Mouse (Mus musculus) heart, embryonic 16.5 days (tissue): ENCODE data around the gene Vwce. TPM values are rescaled to one million over a fixed set of nuclear protein-coding genes. Genes with fewer than 3 reads are reported as not detected.

Source experiments
- ATAC-seq: fragments of 200-750 bp; cut with Nextera tagmentation; replicated peaks from 2 replicates; pipeline ENCODE4 v1.8.0; 2017; ENCODE audit warnings: moderate number of reproducible peaks; ENCODE audit not compliant: insufficient read depth, low FRiP score; ENCODE audit errors: extremely low read depth
- H3K27ac ChIP-seq: fragments of 300-500 bp; sonication (generic); 2 replicates; pipeline ENCODE4 v1.5.1; 2014; ENCODE audit warnings: mild to moderate bottlenecking, low read length, control low read depth, moderate library complexity
- H3K27me3 ChIP-seq: fragments of 300-500 bp; sonication (generic); 2 replicates; pipeline ENCODE4 v1.6.1; 2014; ENCODE audit warnings: low read length, mixed read lengths; ENCODE audit not compliant: control insufficient read depth, insufficient read depth
- H3K36me3 ChIP-seq: fragments of 300-500 bp; sonication (generic); 2 replicates; pipeline ENCODE4 v1.6.1; 2014; ENCODE audit not compliant: control insufficient read depth, insufficient read depth
- H3K4me1 ChIP-seq: fragments of 300-500 bp; sonication (generic); 2 replicates; pipeline ENCODE4 v1.6.1; 2014; ENCODE audit warnings: low read length, mixed read lengths; ENCODE audit not compliant: control insufficient read depth, insufficient read depth
- H3K4me2 ChIP-seq: fragments of 300-500 bp; sonication (generic); 2 replicates; pipeline ENCODE4 v1.6.1; 2014; ENCODE audit warnings: low read depth, mild to moderate bottlenecking, control low read depth, low read length
- H3K4me3 ChIP-seq: fragments of 300-500 bp; sonication (generic); 2 replicates; pipeline ENCODE4 v1.5.1; 2014; ENCODE audit warnings: mild to moderate bottlenecking, control low read depth, low read length
- H3K9ac ChIP-seq: fragments of 300-500 bp; sonication (generic); 2 replicates; pipeline ENCODE4 v1.6.1; 2014; ENCODE audit warnings: low read length, control low read depth
- H3K9me3 ChIP-seq: fragments of 300-500 bp; sonication (generic); replicated peaks from 2 replicates; pipeline ENCODE4 v1.6.1; 2016; ENCODE audit warnings: low read length; ENCODE audit not compliant: control insufficient read depth
- WGBS: fragments of 180-500 bp; shearing (Covaris S2); extraction: QIAGEN DNeasy Blood & Tissue Kit; methylation state at CpG from one replicate; pipeline ENCODE4 v1.1.7; 2014; 5-methylcytosine and 5-hydroxymethylcytosine counted together
- polyA plus RNA-seq: library from polyadenylated mRNA; unstranded; fragments of >200 nt; fragmentation: Nextera tagmentation; extraction: Ambion mirVana; gene quantifications from 2 replicates; pipeline ENCODE4 v1.2.1, GENCODE M21; 2015

Gene Vwce
- polyA plus RNA-seq, 1 experiment from 2014 or later: 2.1 TPM

- Histone ChIP-seq H3K27ac (no peak overlapping the region), H3K27me3 (no peaks in the 10 kb centered on the region), H3K4me3 (no peak overlapping the region), H3K9me3 (no peaks in the 10 kb centered on the region), H3K36me3 (peaks cover 29% of the 10 kb centered on the region), H3K4me2 (no peak overlapping the region), H3K9ac (no peak overlapping the region), H3K4me1 (peaks cover 19% of the 10 kb centered on the region)
- ATAC-seq: no peak
- 81% methylated on average over 6 of the region's 6 CpGs for WGBS
Observed at GRCm38 (mm10) chr19:10714168-10714567, 80.2 kb downstream of the Vwce start.

GRCm38 (mm10) chr19:10714682-10715475 is 80.9 kb downstream of the Vwce start:
- WGBS: 46% methylated on average over 4 of the region's 4 CpGs
- Histone ChIP-seq H3K4me3 (no peak overlapping the region), H3K27me3 (no peaks in the 10 kb centered on the region), H3K4me2 (no peak overlapping the region), H3K36me3 (peaks cover 29% of the 10 kb centered on the region), H3K27ac (no peak overlapping the region), H3K4me1 (peaks cover 19% of the 10 kb centered on the region), H3K9me3 (no peaks in the 10 kb centered on the region), H3K9ac (no peak overlapping the region)
- ATAC-seq: no peak

GRCm38 (mm10) chr19:10715476-10715875 is 81.5 kb downstream of the Vwce start:
- H3K4me2 ChIP-seq: no peak overlapping the region
- H3K4me1 ChIP-seq: peaks cover 19% of the 10 kb centered on the region
- no peak overlapping the region for H3K9ac ChIP-seq
- no peak overlapping the region for H3K27ac ChIP-seq
- no peaks in the 10 kb centered on the region for H3K9me3 ChIP-seq
- 83% methylated on average over 6 of the region's 6 CpGs for WGBS
- ATAC-seq: no peak
- H3K27me3 ChIP-seq: no peaks in the 10 kb centered on the region
- H3K4me3 ChIP-seq: no peak overlapping the region
- H3K36me3 ChIP-seq: peaks cover 29% of the 10 kb centered on the region

Other genes starting within 250 kb of the Vwce start
- gene Syt7, start 245.1 kb upstream of the Vwce start, polyA plus RNA-seq: 0.49 and 0.80 TPM in 2 replicates
- 0.21 and 0.31 TPM in 2 replicates for gene Lrrc10b, start 176.7 kb upstream of the Vwce start, polyA plus RNA-seq
- gene Ppp1r32, start 151.3 kb upstream of the Vwce start, polyA plus RNA-seq: 0.13 and 1.00 TPM in 2 replicates
- gene Cpsf7, start 108.9 kb upstream of the Vwce start, polyA plus RNA-seq: 27.7 and 33.1 TPM in 2 replicates
- 53.6 and 54.6 TPM in 2 replicates for gene Sdhaf2, start 108.1 kb upstream of the Vwce start, polyA plus RNA-seq
- 17.0 and 20.7 TPM in 2 replicates for gene Tmem216, start 78.0 kb upstream of the Vwce start, polyA plus RNA-seq
- 20.6 and 22.8 TPM in 2 replicates for gene Cyb561a3, start 57.0 kb upstream of the Vwce start, polyA plus RNA-seq
- 25.1 TPM in 2 replicates for gene Tmem138, start 56.9 kb upstream of the Vwce start, polyA plus RNA-seq
- 276 and 277 TPM in 2 replicates for gene Ddb1, start 28.9 kb upstream of the Vwce start, polyA plus RNA-seq
- 11.4 TPM in 2 replicates for gene Tkfc, start 28.6 kb upstream of the Vwce start, polyA plus RNA-seq
- not detected in 2 replicates for gene Pga5, start 43.9 kb downstream of the Vwce start, polyA plus RNA-seq
- gene Vps37c, start 54.5 kb downstream of the Vwce start, polyA plus RNA-seq: 29.3 and 30.4 TPM in 2 replicates
- gene Cd5, start 104.8 kb downstream of the Vwce start, polyA plus RNA-seq: 1.6 and 3.0 TPM in 2 replicates
- 0.91 and 4.3 TPM in 2 replicates for gene Cd6, start 195.8 kb downstream of the Vwce start, polyA plus RNA-seq
- 0.42 and 0.92 TPM in 2 replicates for gene Slc15a3, start 205.5 kb downstream of the Vwce start, polyA plus RNA-seq
- 36.7 and 47.0 TPM in 2 replicates for gene Tmem132a, start 235.7 kb downstream of the Vwce start, polyA plus RNA-seq
- 108 and 112 TPM in 2 replicates for gene Tmem109, start 247.8 kb downstream of the Vwce start, polyA plus RNA-seq